Mouse (Mus musculus) thymus, postnatal 0 days (tissue): ENCODE data around the gene Usp50. TPM values are rescaled to one million over a fixed set of nuclear protein-coding genes. Genes with fewer than 3 reads are reported as not detected.

ENCODE experiments used
- DNase-seq: peaks from one replicate; pipeline ENCODE4 v3.0.0-alpha.2; 2015; ENCODE audit warnings: low spot score
- polyA plus RNA-seq: library from polyadenylated mRNA; unstranded; fragments of >200 nt; fragmentation: Nextera tagmentation; extraction: Ambion mirVana; gene quantifications from 2 replicates; pipeline ENCODE4 v1.2.1, GENCODE M21; 2015

The Usp50 gene
- polyA plus RNA-seq, 1 experiment from 2014 or later = 3.6 TPM

DNA sequence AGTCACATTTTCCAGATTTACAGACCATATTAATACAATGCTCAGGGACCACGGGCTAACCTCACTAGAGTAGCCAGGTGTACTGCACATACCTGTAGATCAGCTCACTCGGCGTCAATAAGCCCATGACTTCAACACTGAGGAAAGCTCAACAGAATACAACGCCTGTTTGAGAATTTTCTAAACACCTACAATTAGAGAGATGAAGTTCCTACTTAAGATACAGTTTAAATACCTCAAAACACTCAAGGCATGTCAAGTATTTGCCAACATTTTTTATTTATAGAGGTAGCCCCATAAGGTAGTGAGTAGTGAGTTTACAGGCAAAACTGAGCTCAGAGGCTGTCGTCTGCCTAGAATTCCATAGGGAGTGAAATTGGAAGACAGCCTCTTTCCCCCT is 39.9 kb downstream of the Usp50 start:
- no peak for DNase-seq

DNA sequence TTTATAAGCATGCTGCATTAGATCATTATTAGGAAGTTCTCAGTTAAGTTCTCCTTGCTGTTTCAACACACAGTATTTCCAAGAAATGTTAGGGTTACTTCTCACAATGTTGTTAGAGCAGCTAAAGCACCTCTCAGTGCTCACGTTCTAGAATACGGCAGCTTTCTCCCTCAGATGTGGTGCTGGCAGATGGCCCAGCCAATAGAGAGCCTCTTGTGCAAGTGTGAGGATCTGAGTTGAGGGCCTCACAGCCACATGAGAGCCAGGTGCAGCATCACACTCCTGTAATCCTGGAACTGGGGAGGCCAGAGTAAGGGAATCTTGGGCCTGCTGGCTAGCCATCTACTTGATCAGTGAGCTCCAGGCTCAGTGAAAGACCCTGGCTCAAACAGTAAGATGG is 43.0 kb downstream of the Usp50 start:
- no peak for DNase-seq

DNA sequence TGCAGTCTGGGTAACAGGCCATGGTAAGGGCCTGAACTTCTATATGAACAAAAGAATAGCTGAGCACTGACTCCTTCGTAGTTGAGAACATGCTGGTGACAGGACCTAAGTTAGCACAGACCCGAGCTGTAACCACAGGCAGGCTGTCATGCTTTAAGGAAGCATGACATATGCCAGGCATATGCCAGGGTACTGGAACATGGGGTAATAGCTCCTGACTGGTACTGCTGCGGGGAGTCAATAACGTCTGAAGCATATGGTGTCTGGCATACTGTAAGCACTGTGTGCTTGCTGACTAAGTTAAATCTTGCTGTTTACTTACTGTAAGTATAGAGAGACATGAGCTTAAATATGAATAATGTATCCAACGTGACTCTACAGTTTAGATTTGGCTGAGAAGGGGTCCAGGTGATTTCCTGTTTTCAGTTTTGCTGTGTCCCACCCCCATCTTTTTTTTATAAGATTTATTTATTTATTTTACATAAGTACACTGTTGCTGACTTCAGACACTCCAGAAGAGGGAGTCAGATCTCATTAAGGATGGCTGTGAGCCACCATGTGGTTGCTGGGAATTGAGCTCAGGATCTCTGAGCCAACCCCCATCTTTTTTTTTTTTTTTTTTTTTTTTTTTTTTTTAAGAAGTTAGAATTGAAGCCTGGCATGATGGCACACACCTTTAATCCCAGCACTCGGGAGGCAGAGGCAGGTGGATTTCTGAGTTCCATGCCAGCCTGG is 47.8 kb downstream of the Usp50 start:
- no peak for DNase-seq

DNA sequence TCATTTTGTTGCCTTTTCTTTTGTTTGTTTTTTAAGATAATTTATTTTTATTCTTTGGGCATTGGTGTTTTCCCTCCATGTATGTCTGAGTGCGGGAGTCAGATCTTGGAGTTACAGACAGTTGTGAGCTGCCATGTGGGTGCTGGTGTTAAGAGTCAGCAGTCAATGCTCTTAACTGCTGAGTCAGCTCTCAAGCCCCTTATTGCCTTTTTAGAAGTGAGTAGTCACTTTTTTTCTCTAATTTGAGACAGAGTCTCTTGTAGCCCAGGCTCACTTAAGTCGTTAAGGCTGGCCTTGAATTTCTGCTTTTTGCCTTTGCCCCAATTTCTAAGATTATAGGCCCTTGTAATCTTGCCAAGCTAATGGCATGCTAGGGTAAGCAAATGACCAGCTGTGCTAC is 52.8 kb downstream of the Usp50 start:
- DNase-seq = no peak

DNA sequence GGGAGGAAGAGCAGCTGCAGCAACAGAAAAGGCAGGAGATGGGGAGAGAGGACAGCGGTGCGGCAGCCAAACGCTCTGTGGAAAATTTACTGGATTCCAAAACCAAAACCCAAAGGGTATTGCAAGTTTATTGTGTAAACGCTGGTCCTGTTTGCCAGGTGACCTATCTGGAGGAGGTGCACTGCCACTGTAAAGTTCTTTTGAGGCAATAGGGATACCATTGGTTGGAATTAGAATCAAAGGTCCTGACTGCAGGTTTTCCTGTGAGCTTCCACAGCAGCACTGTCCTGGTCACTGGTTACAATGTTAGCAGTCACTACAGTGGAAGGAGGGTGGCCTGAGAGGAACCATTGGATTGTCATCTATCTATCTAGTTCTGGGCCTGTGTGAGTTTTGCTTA is 54.1 kb downstream of the Usp50 start:
- no peak for DNase-seq

DNA sequence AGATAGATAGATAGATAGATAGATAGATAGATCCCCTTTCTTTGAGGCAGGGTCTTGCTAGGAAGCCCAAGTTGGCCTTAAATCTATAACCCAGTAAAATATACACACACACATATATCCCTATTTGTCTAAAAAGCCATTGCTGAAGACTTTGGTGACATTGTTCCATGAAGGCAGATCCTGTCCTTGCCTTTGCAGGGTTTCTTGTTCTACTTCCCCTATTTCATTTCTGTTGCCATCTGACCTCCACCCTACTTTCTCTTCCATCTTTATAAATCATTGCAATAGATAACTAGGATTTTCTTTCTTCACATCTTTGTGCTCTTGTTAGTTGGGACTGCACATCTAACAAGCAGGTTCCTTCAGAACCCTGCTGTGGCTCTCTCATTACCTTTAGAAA is 70.3 kb downstream of the Usp50 start:
- no peak for DNase-seq

DNA sequence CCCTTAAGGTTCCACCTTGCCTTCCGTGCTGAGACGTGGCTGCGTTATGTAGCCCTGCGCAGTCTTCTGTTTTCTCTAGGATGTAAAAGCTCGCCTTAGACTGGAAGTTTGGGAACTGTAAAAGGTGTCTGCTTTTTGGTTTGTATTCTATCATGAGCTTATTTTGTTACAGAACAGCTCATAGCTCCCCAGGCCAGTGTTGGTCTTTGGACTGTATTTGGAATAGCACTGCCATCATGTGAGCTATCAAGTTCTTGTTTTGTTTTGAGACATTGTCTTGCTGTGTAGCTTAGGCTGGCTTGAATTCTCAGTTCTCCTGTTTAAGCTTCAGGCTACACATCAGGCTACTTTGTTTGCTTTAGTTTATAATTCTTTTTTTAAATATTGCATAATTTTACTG is 70.7 kb downstream of the Usp50 start:
- no peak for DNase-seq

DNA sequence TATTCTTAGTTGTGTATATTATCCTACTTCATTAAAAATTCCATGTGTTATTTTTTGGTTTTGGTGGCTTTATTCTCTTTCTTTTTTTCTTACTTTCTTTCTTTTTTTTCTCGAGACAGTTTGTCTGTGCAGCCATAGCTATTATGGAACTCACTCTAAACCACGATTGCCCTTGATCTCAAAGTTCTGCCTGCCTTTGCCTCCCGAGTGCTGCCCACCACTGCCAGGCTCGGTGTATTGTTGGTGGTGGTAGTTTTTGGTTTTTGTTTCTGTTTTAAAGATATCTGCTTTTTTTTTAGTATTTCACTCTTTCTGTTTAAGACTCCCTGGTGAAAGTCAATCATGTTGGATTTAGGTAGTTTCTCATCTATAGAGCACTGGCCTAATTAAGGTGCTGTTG is 74.9 kb downstream of the Usp50 start:
- peak; percentile 29 for DNase-seq

DNA sequence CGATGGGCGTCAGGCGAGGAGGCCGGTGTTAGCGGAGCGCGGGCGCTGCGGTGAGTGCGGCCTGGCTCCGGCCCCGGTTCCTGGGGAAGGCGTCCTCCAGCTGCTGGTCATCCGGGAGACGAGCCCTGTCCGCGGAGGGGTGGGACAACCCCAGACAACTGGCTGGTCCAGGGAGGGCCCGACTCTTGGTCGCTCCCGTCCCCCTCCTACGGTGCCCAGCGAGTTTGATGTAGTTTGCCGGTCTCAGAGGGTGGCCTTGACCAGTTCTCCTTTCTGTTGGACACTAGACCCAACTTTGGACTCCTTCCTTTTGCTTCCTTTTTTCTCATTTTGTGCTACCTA is 75.9 kb downstream of the Usp50 start:
- DNase-seq = no peak

DNA sequence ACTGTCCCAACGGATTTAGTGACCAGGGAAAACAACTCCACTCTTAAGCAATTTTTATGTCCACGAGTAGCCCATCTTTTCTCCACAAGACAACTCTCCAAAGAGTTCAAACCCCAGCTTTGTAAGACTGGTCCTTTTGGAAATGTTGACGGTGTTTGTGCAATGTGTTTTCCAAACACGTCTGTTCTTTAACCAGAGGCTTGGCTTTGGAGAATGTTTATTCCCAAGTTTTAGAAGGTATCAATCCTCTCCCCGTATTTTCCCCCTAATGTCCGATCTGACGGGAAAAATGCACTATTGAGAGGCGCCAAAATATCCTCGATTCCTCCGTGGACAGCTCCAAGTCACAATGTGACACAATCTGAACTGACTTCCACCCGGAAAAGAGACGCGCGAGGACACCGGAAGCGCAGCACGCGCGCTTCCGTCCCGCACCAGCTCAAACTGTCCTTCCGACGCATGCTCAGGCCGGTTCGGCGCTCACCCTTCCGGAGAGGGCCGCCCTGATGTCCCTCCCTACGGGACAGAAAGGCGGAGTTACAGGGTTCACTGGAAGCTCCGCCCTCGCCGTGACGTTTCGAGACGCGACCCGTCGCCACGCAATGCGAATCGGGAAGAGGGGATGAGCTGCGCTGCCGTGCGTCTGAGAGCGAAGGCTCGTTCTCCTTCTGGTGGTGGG is 76.4 kb downstream of the Usp50 start, which contains the start of gene Usp8:
Gene Usp8 (plus strand): TSS at position 570 of the 679 bp plus-strand sequence.
- DNase-seq = peak; percentile 96

DNA sequence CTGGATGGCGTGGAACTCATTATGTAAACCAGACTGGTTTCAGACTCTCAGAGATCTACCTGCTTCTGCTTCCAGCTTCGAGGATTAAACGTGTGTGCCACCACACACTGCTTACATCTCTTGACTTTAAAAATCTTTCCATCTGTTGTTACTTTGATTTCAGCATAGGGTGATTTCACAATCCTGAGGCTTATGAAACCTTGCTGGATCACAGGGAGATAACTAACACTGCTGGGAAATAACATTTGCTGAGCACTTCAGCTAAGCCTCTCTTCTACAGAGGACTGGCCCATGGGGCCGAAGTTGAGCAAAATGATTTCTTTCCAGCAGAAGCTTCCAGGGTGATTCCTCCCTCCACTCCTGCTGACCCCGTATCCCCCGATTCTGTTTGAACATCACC is 88.0 kb downstream of the Usp50 start:
- DNase-seq = no peak

DNA sequence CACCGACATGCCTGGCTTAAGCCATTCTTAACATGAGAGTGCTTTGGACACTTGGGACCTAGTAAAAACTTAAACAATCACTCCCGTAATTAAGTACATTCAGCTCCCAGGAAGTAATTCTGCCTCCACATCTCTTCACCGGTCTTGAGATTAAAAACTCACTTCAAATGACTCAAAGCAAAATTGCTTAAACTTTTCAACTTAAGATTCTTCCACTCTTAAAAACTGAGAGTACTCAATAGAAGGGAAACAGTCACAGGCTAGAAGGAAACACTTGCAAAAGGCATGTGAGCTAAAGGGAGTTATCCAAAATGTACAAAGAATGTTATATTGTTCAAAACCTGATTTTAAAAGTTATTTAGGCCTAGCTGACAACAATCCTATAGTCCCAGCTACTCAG is 92.0 kb downstream of the Usp50 start:
- no peak for DNase-seq

DNA sequence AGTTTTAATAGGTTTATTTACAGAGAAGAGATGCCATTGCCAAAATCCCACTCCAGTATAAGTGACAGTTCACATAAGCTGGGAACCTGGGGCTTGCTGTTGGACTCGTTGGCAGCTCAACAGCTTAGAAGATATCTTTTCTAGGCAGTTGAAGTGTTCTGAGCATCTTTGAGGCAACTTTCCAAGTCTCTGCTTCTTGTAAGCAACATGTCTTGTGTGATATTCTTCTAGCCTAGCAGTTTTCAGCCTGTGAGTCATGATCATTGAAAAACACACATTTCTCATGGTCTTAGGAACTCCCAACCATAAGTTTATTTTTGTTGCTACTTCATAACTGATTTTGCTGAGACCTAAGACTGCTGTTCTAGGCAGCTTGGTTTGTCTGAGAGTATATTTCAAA is 100.3 kb downstream of the Usp50 start:
- DNase-seq = no peak

DNA sequence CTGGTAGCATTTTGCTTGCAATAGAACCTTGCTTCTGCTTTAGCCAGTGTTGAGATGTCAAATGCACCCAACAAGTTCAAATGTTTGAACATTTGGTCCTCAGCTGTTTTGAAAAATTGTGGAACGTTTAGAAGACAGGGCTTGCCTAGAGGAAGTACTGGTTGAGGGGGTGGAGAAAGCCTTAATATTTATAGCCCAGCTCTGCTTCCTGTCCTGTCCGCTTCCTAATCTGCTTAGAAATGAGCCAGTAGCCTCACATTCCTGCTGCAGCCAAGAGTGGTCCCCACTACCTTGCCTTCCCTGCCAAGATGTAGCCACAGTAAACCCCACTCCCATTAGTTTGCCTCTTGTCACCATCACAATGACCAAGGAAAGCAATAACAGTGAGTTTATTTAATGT is 100.9 kb downstream of the Usp50 start:
- DNase-seq = no peak

DNA sequence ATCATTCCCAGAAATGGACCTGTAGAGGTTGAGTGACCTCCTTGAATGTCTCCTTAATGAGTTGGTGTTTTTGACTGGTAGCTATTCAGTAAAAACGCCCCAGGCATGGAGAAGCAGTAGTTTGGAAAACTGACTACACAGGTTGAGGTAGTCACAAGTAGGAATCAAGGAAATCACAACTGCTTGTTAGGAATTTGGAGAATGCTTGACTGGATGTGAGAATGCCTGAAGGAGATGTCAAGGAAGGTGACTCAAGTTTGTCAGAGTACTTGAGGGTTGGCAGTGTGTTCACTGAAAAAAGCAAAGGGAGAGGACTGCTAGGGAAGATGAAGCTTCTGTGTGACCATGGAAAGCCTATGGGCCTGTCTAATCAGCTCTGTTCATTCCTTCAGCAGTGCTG is 105.9 kb downstream of the Usp50 start:
- DNase-seq = no peak

DNA sequence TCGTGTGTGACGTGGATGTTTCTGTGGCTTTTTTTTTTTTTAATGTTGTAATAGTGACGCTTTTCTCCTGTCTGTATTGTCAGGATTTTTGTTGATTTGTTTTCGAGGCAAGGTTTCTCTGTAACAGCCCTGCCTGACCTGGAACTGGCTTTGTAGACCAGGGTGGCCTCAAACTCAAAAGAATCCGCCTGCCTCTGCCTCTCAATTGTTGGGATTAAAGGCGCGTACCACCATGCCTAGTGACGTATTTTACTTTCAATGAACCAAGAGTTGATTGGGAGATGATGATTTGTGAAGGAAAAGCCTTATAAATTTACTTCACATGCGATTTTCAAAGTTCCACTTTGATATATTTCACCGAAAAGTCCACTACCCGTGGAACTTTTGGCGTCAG is 107.2 kb downstream of the Usp50 start, which contains the start of gene Gabpb1:
Gene Gabpb1 (minus strand): TSS at position 216 of the 394 bp plus-strand sequence.
- no peak for DNase-seq

DNA sequence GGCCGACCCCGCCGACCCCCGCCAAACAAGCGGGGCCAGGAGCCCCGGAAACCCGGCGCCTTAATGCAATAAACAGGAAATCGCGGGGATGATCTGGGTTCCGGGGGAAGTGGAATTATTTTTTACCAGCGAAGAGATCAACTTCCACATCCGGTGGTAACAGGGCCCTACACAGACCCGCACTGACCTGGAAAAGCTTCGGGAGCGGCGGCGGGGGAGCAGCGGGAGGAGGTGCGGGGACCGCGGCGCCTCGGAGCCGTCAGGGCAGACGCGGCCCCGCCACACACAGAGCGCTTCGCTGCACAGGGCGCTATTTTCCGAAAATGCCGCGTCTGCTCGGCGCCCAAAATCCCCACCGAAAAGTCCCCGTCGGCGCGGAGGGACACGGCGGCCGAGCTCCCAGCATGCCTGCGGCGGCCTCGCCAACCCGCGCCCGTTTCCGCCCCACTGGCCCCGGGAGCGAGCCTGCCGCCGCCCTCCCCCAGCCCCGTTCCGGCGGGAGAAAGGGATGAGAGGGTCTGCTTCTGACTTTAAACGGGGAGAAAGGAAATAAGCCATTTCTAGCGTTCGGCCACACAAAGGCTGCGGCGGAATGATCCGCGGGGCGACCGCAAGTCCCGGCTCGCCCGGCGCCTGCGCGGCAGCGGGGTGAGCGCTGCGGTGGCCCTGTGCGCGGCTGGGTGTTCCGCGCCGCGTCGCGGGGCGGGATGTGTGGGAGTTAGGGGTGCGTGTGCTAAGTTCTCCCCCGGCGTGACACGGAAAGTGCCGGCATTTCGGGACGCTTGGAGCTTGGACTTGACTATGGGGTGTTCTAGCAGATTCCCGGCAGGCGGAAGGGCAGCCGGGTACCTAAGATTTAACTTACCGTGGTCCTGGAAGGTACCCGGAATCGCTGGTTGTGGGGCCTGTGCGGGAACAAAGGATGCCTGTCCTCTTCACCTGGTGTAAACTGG is 107.8 kb downstream of the Usp50 start:
- peak; percentile 93 for DNase-seq

DNA sequence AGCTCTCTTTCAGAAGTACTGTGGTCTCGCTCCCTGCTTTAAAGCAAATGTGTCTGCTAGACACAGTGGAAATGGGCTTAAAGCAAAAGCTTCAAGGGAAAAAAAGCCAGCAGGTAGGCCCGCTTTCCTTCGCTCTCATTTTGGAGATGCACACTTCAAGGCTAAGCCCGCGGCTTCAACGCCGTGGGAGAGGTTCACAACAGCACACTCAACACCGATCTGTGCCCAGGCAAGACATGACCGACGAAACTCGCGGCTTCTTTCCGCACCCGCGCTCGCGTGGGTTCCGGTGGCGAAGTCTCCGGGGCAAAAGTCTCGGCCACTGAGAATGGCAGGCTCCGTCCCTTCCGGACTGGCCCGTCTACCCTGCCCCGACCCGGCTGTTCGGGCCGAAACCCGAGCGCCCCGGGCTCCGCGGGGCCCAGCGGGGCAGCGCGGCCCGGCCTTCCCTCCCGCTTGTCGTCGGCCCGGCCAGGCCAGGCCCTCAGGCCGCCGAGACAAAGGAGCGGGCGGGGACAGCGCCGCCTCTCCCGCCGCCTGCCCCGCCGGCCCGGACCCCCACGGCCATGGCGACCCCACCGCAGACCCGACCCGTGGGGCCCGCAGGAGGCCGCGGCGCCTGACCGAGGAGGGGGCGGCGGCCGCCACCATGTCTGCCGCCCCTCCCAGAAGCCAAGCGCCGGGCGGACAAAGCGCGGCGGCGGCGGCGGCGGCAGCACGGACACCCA is 108.7 kb downstream of the Usp50 start:
- peak; percentile 64 for DNase-seq

DNA sequence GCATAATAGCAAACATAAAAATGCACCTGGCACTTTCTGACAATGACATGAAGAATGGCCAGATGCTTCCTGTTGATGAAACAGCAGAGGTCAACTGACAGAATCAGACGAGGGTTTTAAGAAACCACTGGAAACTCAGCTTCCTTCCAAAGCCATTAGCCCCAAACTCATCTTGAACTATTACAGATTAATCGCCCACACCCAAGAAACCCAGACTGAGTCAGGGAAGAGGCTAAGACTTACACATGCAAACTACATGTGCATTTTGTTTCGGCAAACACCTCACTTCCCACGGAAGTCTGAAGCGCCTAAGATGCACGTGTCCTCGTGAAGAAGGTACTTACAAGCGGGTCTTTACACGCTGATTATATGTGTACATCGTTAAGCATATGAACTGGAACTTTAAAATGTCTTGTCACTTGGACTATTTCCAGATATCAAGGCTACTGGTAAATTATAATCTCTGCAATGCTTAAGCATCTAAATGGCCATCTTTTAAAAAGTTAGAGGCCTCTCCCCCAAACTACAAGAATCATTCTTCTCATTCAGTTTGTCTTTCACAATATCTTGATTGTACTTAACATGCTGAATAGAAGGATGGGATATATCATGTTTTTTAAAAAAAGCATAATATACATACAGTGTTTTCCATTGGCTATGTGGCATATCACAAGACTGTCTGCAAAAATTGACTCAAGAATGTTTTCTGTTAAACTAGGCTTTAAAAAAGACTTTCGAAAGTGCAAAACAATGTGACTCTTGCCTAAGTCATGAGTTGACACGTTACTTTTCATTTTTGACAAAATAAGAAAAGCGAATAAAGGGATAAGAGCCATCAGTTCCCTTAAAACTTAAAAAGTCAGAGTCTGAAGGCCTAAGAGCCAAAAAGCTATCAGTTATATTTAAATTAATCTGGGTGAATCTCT is 109.7 kb downstream of the Usp50 start:
- peak; percentile 70 for DNase-seq

DNA sequence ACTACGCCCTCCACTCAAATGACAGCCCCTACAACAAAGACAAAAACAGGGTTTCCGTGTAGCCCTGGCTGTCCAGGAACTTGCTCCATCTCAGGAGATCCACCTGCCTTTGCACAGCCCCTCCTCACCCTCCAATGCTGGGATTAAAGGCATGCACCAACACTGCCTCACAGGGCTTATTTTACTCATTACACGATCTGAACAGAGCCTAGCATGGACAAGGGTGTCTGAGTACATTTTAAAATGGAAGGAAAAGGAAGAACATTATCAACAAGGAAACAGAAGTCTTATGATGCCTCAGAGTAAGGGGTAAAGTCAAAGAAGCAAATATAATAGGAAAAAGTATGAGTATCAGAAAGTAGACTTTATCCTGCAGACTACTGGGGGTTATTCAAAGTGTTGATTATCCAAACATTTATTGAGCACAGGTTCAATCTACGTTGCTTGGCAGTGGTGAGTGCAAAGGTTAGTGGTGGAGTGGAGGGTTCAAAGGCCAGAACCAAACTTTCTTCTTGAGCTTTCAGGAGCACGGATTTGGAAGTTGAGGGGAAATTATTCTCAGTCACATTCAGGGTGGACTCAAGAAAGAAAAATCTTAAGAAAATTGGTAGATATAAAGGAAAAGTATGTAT is 114.5 kb downstream of the Usp50 start:
- DNase-seq = no peak
